In genomic region chr12:80106896-80107667, GRCm38 (mm10) we compare ENCODE assay signal across 10 mouse cellular contexts. TPM values are rescaled to one million over a fixed set of nuclear protein-coding genes. Genes with fewer than 3 reads are reported as not detected.
A peak's percentile ranks its signal among the peaks of the same experiment; 100 is the strongest.
DNase-seq lines count a peak whose midpoint lies in the region; ATAC-seq and TF ChIP-seq lines count a peak whose summit lies in the region.
"Had no signal": no experiment of that assay in that cellular context is flagged by ENCODE, and none has a peak within 500 bp of the region (broad histone marks: within the 10 kb centered on the region; RNA-seq: fewer than 3 reads in every experiment).

No protein-coding gene starts in this region.

- H3K27ac ChIP-seq in gastrocnemius, adult 2 months, result peak overlapping the region; percentile 36; the same call in 1 of the 2 replicates
- H3K27ac ChIP-seq in lung, embryonic 16.5 days (ENCODE audit: low read length), result peak overlapping the region; percentile 21; the same call in 1 of the 2 replicates
- peak overlapping the region; percentile 18; the same call in 1 of the 2 replicates for H3K27ac ChIP-seq in embryonic facial prominence, embryonic 12.5 days
- H3K27ac ChIP-seq in neural tube, embryonic 11.5 days (ENCODE audit: low read depth, low read length), result no peak overlapping the region

- 84% methylated on average over 3 of the region's 3 CpGs for WGBS in lung, embryonic 16.5 days
- 88% methylated on average over 3 of the region's 3 CpGs for WGBS in embryonic facial prominence, embryonic 12.5 days
- 86% methylated on average over 3 of the region's 3 CpGs for WGBS in neural tube, embryonic 11.5 days

- H3K4me3 ChIP-seq in gastrocnemius, adult 2 months, result no peak overlapping the region
- H3K4me3 ChIP-seq in lung, embryonic 16.5 days (ENCODE audit: low read length), result no peak overlapping the region
- H3K4me3 ChIP-seq in embryonic facial prominence, embryonic 12.5 days, result no peak overlapping the region
- no peak overlapping the region for H3K4me3 ChIP-seq in neural tube, embryonic 11.5 days (ENCODE audit: low read depth, low read length)

- H3K36me3 ChIP-seq in lung, embryonic 16.5 days (ENCODE audit: control insufficient read depth, insufficient read depth, low read length), result peaks cover 21% of the 10 kb centered on the region
- H3K36me3 ChIP-seq in embryonic facial prominence, embryonic 12.5 days, result peaks cover 21% of the 10 kb centered on the region
- peaks cover 8% of the 10 kb centered on the region; the same call in 1 of the 2 replicates for H3K36me3 ChIP-seq in neural tube, embryonic 11.5 days (ENCODE audit: control insufficient read depth, insufficient read depth, low read length)

- TF ChIP-seq CTCF in gastrocnemius, adult 2 months (IDR thresholded peaks at IDR 0.05), result no peak

- DNase-seq in gastrocnemius, adult 2 months, result no peak
- no peak for DNase-seq in gastrocnemius, postnatal 4 days (ENCODE audit: low spot score in 2 of 2)
- no peak for DNase-seq in lung, adult 18-20 months
- DNase-seq in neural tube, embryonic 11.5 days (ENCODE audit: low spot score), result peak; percentile 41
- no peak for DNase-seq in thymus, postnatal 10 days (ENCODE audit: low spot score in 2 of 2)
- DNase-seq: kidney, postnatal 14 days; lung, postnatal 14 days had no signal

- intact Hi-C loops in gastrocnemius, adult 2 months (cut with DNase I), result no loop called here

- no peak for ATAC-seq in lung, embryonic 16.5 days (ENCODE audit: low read depth)
- no peak for ATAC-seq in embryonic facial prominence, embryonic 12.5 days (ENCODE audit: insufficient number of reproducible peaks, insufficient read depth, low FRiP score, low TSS enrichment)
- no peak for ATAC-seq in neural tube, embryonic 11.5 days (ENCODE audit: insufficient read depth, low FRiP score, low TSS enrichment)
- no peak for ATAC-seq in megakaryocyte progenitor cell, adult 5-6 weeks (replicated peaks; ENCODE audit: poor library complexity)

- no peaks in the 10 kb centered on the region for H3K9me3 ChIP-seq in lung, embryonic 16.5 days (ENCODE audit: control insufficient read depth, low read length)
- H3K9me3 ChIP-seq in embryonic facial prominence, embryonic 12.5 days, result no peaks in the 10 kb centered on the region
- H3K9me3 ChIP-seq in neural tube, embryonic 11.5 days (ENCODE audit: control insufficient read depth, low read length), result no peaks in the 10 kb centered on the region

- no peak overlapping the region for H3K9ac ChIP-seq in lung, embryonic 16.5 days (ENCODE audit: low read length)
- no peak overlapping the region for H3K9ac ChIP-seq in embryonic facial prominence, embryonic 12.5 days
- no peak overlapping the region for H3K9ac ChIP-seq in neural tube, embryonic 11.5 days (ENCODE audit: low read length)

- H3K4me1 ChIP-seq in lung, embryonic 16.5 days (replicated peaks; ENCODE audit: control insufficient read depth, insufficient read depth, low read length), result peaks cover 7% of the 10 kb centered on the region; the same call in 1 of the 2 replicates
- H3K4me1 ChIP-seq in embryonic facial prominence, embryonic 12.5 days, result peaks cover 11% of the 10 kb centered on the region; the same call in 1 of the 2 replicates
- H3K4me1 ChIP-seq in neural tube, embryonic 11.5 days (ENCODE audit: control insufficient read depth, insufficient read depth, low read length), result no peaks in the 10 kb centered on the region

- H3K4me2 ChIP-seq in lung, embryonic 16.5 days (ENCODE audit: low read depth, low read length), result no peak overlapping the region
- no peak overlapping the region for H3K4me2 ChIP-seq in embryonic facial prominence, embryonic 12.5 days (replicated peaks)
- no peak overlapping the region for H3K4me2 ChIP-seq in neural tube, embryonic 11.5 days (ENCODE audit: low read depth)

- H3K27me3 ChIP-seq in lung, embryonic 16.5 days (ENCODE audit: control insufficient read depth, insufficient read depth, low read depth, low read length), result no peaks in the 10 kb centered on the region
- H3K27me3 ChIP-seq in embryonic facial prominence, embryonic 12.5 days, result no peaks in the 10 kb centered on the region
- no peaks in the 10 kb centered on the region for H3K27me3 ChIP-seq in neural tube, embryonic 11.5 days (ENCODE audit: control insufficient read depth, insufficient read depth, low read length)

RNA-seq across cellular contexts. Expression of gene Zfp36l1, which starts 5.7 kb away (rescaled TPM):
- 10 to 100 TPM; 25.7 to 46.6 TPM for total RNA-seq in gastrocnemius, adult 2 months (2021)
- 100 to 1,000 TPM; 132 to 157 TPM for total RNA-seq in gastrocnemius, postnatal 4 days (2021)
- polyA plus RNA-seq in lung, embryonic 16.5 days (2015; fragmentation: Nextera tagmentation; extraction: Ambion mirVana), result 131 and 152 TPM in 2 replicates
- polyA plus RNA-seq in embryonic facial prominence, embryonic 12.5 days (2016; fragmentation: Nextera tagmentation; extraction: Ambion mirVana), result 115 and 124 TPM in 2 replicates
- polyA plus RNA-seq in neural tube, embryonic 11.5 days (2014; fragmentation: Nextera tagmentation; extraction: Ambion mirVana), result 135 and 139 TPM in 2 replicates
- 8.8 and 14.1 TPM in 2 replicates for total RNA-seq in megakaryocyte progenitor cell, adult 5-6 weeks (2015)
- 1.8 and 2.6 TPM in 2 replicates for total RNA-seq in megakaryocyte progenitor cell, adult 5-6 weeks (2017)
